Comparison of ENCODE assay signal across 22 mouse cellular contexts in the genomic region with DNA sequence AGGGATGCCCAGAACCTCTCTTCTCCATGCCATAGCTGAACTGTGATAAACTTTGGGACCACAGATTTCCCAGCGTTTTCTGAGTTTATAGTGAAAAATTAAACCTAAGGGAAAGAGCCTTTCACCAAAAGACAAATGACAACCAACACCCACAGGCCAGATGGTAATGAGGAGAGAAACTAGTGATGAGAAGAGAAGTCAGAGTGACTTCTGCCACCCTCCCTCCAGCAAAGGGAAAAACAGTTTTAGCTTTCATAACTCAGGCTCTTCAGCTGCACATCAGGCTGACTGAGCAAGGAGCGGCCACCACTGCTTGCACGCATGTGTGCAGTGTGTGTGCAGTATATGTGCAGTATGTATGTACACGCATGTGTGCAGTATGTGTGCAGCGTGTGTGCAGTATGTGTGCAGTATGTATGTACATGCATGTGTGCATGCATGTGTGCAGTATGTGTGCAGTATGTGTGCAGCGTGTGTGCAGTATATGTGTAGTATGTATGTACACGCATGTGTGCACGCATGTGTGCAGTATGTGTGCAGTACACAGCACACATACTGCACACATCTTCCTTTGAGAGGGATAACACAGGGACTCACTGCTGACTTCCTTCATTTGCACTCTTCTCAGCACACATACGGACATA.
DNase-seq lines count a peak whose midpoint lies in the region; ATAC-seq lines count a peak whose summit lies in the region.
"Had no signal": no experiment of that assay in that cellular context is flagged by ENCODE, and none has a peak within 500 bp of the region (broad histone marks: within the 10 kb centered on the region; RNA-seq: fewer than 3 reads in every experiment).

No protein-coding gene starts in this region.

- H3K9ac ChIP-seq in neural tube, embryonic 14.5 days (replicated peaks; ENCODE audit: low read depth, low read length), result no peak overlapping the region
- H3K9ac ChIP-seq in neural tube, embryonic 15.5 days (replicated peaks), result no peak overlapping the region
- H3K9ac ChIP-seq in midbrain, embryonic 16.5 days (ENCODE audit: low read depth, low read length), result no peak overlapping the region
- H3K9ac ChIP-seq: heart, embryonic 12.5 days had no signal

- no peak overlapping the region for H3K4me2 ChIP-seq in neural tube, embryonic 14.5 days (ENCODE audit: low read depth, low read length)
- no peak overlapping the region for H3K4me2 ChIP-seq in neural tube, embryonic 15.5 days
- H3K4me2 ChIP-seq in midbrain, embryonic 16.5 days (ENCODE audit: low read length), result no peak overlapping the region
- H3K4me2 ChIP-seq: heart, embryonic 12.5 days had no signal

- no peaks in the 10 kb centered on the region for H3K9me3 ChIP-seq in neural tube, embryonic 14.5 days (ENCODE audit: control insufficient read depth, low read length)
- no peaks in the 10 kb centered on the region for H3K9me3 ChIP-seq in neural tube, embryonic 15.5 days (replicated peaks)
- no peaks in the 10 kb centered on the region for H3K9me3 ChIP-seq in midbrain, embryonic 16.5 days (replicated peaks; ENCODE audit: control insufficient read depth, low read length, poor library complexity, severe bottlenecking)
- H3K9me3 ChIP-seq: embryonic facial prominence, embryonic 10.5 days; forebrain, embryonic 10.5 days; heart, embryonic 12.5 days had no signal

- H3K4me1 ChIP-seq in neural tube, embryonic 14.5 days (ENCODE audit: control insufficient read depth, insufficient read depth, low read length), result no peaks in the 10 kb centered on the region
- no peaks in the 10 kb centered on the region; the same call in 1 of the 2 replicates for H3K4me1 ChIP-seq in neural tube, embryonic 15.5 days
- no peaks in the 10 kb centered on the region for H3K4me1 ChIP-seq in midbrain, embryonic 16.5 days (ENCODE audit: control insufficient read depth, insufficient read depth, low read length)
- H3K4me1 ChIP-seq: embryonic facial prominence, embryonic 10.5 days; forebrain, embryonic 10.5 days; heart, embryonic 12.5 days had no signal

- H3K4me3 ChIP-seq in neural tube, embryonic 14.5 days (ENCODE audit: low read depth, low read length), result no peak overlapping the region
- H3K4me3 ChIP-seq in neural tube, embryonic 15.5 days (replicated peaks), result no peak overlapping the region
- H3K4me3 ChIP-seq in midbrain, embryonic 16.5 days (ENCODE audit: low read depth, low read length), result no peak overlapping the region
- H3K4me3 ChIP-seq: embryonic facial prominence, embryonic 10.5 days; erythroblast, embryonic 14.5 days; forebrain, embryonic 10.5 days; heart, embryonic 12.5 days had no signal

- peak; percentile 80 for ATAC-seq in frontal cortex, adult (ENCODE audit: low TSS enrichment)
- 0 out of 2 replicates have a peak, but pooled peaks have one; percentile 9 for ATAC-seq in neural tube, embryonic 14.5 days (ENCODE audit: low read depth)
- ATAC-seq in neural tube, embryonic 15.5 days (ENCODE audit: low FRiP score), result no peak
- peak; percentile 34 for ATAC-seq in erythroblast, adult 5-6 weeks (replicated peaks; ENCODE audit: low FRiP score, poor library complexity, severe bottlenecking)
- no peak for ATAC-seq in midbrain, embryonic 16.5 days
- ATAC-seq: CD4-positive, CD25-positive, alpha-beta regulatory T cell, adult 4 months; forebrain, embryonic 14.5 days; hindbrain, embryonic 16.5 days; Patski had no signal

- DNase-seq in frontal cortex, postnatal 10 days (ENCODE audit: low spot score in 2 of 2), result no peak
- DNase-seq in layer of hippocampus, adult 9-11 months, result peak; percentile 53
- DNase-seq in layer of hippocampus, adult 9-10 months (ENCODE audit: low spot score), result no peak
- DNase-seq: adrenal gland, adult 2 months; adrenal gland, postnatal 25 days; B cell, adult 2 months; cerebellum, adult 2 months; cerebellum, postnatal 10 days; gastrocnemius, postnatal 14 days had no signal

- no peak overlapping the region for H3K27ac ChIP-seq in neural tube, embryonic 14.5 days (ENCODE audit: low read depth, low read length)
- no peak overlapping the region for H3K27ac ChIP-seq in neural tube, embryonic 15.5 days (replicated peaks)
- no peak overlapping the region for H3K27ac ChIP-seq in midbrain, embryonic 16.5 days (ENCODE audit: low read length)
- H3K27ac ChIP-seq: embryonic facial prominence, embryonic 10.5 days; forebrain, embryonic 10.5 days had no signal

- WGBS in neural tube, embryonic 14.5 days, result 95% methylated on average over 9 of the region's 9 CpGs
- 95% methylated on average over 9 of the region's 9 CpGs for WGBS in neural tube, embryonic 15.5 days
- WGBS in midbrain, embryonic 16.5 days, result 95% methylated on average over 9 of the region's 9 CpGs

- H3K36me3 ChIP-seq in neural tube, embryonic 14.5 days (ENCODE audit: control insufficient read depth, insufficient read depth, low read length), result no peaks in the 10 kb centered on the region
- no peaks in the 10 kb centered on the region for H3K36me3 ChIP-seq in neural tube, embryonic 15.5 days
- H3K36me3 ChIP-seq in midbrain, embryonic 16.5 days (ENCODE audit: control insufficient read depth, insufficient read depth, low read length), result no peaks in the 10 kb centered on the region
- H3K36me3 ChIP-seq: embryonic facial prominence, embryonic 10.5 days; forebrain, embryonic 10.5 days; heart, embryonic 12.5 days had no signal

- H3K27me3 ChIP-seq in neural tube, embryonic 14.5 days (ENCODE audit: control insufficient read depth, insufficient read depth, low read length), result no peaks in the 10 kb centered on the region
- H3K27me3 ChIP-seq in neural tube, embryonic 15.5 days (replicated peaks), result no peaks in the 10 kb centered on the region
- H3K27me3 ChIP-seq in midbrain, embryonic 16.5 days (ENCODE audit: control insufficient read depth, insufficient read depth, low read depth, low read length), result no peaks in the 10 kb centered on the region
- H3K27me3 ChIP-seq: heart, embryonic 12.5 days; Patski had no signal

Comparison
In these comparisons a context has a peak if more than half of its experiments do, and no peak if none do; other contexts are left out.
1. ATAC-seq: peak in frontal cortex, adult (single experiment), neural tube, embryonic 14.5 days (single experiment) and erythroblast, adult 5-6 weeks (single experiment); none in neural tube, embryonic 15.5 days (single experiment) and midbrain, embryonic 16.5 days (single experiment).